Mouse (Mus musculus) frontal cortex, postnatal 14 days (tissue): Measurements from ENCODE around the gene Zp1.
A peak's percentile ranks its signal among the peaks of the same experiment; 100 is the strongest.

Experiments used
- DNase-seq, 2 experiments: peaks; one replicate each; pipeline ENCODE4 v3.0.0; 2022; ENCODE audit warnings: low spot score in 2 of 2

Gene Zp1

GRCm38 (mm10) chr19:10924220-10924619, 3.8 kb upstream of the Zp1 start:
- no peak for DNase-seq

DNA sequence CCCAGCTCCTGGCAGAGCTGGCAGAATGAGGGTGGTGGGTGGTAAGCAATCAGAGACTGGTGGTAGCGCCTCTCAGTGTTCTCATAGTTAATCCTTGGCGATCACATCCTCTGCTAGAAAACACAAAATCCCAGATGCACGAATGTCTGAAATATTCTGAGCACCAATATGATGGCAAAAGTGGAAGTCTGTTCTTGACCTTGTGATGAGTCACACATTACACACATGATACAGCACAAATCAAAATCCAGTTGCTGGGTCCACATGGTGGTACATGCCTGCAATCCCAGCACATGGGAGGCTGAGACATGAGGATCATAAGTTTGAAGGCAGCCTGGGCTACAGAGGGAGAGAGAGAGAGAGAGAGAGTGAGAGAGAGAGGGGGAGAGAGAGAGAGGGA, 626 bp upstream of the Zp1 start:
- no peak for DNase-seq

DNA sequence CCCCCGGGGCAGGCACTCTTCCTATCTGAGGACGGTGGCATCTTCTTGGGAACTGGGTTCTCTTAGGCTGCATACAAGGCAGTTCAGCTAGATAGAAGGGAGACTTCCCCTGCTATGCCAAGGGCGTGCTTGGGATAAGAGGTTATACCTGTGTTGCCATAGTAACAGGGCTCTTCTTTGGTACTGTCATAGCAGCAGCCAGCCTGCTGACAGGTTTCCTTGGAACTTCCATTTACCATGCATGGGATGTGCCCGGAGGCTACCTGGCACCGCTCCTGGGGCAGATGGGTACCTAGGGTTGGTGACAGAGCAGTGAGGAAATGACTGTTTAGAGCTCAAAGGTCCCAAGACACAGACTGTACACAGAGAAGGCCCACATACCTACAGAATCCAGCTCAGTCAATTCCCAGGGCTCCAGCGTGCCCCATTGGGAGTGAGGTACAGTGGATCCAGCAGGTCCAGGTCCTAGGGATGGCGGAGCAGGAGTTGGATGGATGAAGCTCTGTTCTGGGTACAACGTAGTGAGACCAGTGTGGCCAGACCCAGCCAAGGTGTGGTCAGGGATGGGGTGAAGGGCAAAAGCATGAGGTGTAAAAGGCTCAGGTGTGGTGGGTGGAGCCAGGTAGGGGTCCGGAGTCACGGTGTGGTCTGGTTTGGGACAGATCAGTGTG, 2.0 kb downstream of the Zp1 start:
- no peak for DNase-seq

GRCm38 (mm10) chr19:10916506-10916905, 3.9 kb downstream of the Zp1 start:
- DNase-seq = no peak

- DNase-seq = no peak
These were observed 5.6 kb downstream of the Zp1 start for GRCm38 (mm10) chr19:10914870-10915269.

- no peak for DNase-seq
These were observed 6.1 kb downstream of the Zp1 start for GRCm38 (mm10) chr19:10914291-10914690.

DNA sequence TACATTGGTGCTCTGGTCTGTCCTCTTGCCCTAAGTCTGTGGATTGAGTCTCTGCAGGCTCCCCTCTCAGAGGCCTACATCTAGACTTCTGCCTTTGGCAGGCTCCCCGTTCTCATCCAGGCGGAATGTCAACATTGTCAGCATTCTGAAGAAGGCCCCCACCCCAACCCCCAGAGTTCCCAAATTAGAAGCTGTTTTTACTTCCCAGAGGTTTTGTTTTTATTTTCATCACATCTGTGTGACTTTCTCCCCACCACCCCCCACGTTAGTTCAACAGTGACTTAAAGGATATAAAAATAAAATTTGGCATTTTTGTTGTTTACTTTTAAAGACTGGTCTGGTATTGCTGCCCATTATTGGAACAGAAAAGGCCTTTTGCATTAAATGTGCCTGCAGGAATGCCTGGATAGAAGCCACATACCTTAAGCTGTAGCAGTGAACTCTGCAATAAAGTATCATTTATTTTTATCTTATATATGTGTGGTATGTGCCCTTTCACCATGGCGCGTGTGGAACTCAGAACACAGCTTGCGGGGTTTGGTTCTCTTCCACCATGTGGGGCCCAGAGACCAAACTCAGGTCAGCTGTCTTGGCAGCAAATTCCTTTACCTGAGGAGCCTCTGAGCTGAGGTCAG, 11.2 kb downstream of the Zp1 start:
- no peak for DNase-seq

DNA sequence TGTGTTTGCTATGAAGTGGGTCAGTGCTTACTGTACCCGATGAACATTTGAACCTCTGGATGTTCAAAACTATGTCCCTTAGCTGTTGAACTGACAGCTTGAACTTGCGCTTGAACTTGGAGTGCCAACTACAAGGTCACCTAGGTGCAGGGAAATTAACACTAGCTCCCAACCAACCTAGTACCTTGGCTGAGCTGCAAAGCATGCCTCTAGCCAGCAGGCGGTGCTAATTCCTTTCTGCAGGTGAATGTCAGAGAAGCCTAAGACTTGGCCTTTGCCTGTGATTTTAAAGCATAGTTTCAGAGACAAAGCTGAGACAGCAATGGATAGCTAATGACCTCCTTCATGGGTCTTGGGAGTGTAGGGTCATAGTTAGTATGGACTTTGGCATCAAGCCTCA, 12.5 kb downstream of the Zp1 start:
- peak in 1 of 2 experiments; percentile 50 for DNase-seq

GRCm38 (mm10) chr19:10905728-10906000, 14.8 kb downstream of the Zp1 start:
- DNase-seq = no peak

GRCm38 (mm10) chr19:10904927-10905727, 15.3 kb downstream of the Zp1 start:
- DNase-seq = peak; percentile 22 to 56

DNA sequence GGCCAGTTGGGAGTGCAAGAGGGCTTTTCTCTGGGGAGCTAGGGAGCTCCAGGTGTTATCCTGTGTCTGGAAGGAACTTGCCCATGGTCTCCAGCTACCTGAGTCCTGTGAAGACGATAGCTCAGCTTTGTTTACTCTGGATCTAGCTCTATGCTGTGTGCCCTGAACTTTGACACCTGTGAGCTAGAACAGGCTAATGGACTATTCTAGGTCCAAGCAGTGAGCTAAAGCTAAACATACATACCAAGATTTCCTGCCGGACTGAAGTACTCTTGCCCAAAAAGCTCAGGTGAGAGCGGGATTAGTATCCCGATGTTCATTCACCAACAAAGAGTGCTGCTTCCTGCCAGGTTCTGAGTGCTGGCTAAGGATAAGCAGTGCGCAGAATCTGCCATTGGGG, 15.9 kb downstream of the Zp1 start:
- no peak for DNase-seq

GRCm38 (mm10) chr19:10901046-10901445, 19.4 kb downstream of the Zp1 start:
- DNase-seq = no peak

DNA sequence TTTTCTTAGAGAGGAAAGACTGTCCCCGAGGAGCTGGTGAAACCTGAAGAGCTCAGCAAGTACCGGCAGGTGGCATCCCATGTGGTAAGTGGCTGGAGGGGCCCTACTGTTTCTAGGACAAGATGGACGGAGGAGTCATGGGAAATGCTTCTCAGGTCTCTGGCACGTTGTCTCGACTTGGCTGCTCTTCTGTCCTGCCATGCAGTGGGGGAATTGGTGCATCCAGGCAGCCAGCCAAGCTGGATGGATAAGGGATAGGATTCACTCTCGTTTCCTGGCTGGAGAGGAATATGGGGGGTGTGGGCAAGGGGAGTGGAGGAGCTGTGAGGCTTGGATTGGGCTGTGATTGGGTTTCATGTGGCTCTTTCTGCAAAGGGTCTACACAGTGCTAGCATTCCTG, 20.1 kb downstream of the Zp1 start:
- no peak for DNase-seq

GRCm38 (mm10) chr19:10897491-10897890, 22.9 kb downstream of the Zp1 start:
- DNase-seq = no peak

DNA sequence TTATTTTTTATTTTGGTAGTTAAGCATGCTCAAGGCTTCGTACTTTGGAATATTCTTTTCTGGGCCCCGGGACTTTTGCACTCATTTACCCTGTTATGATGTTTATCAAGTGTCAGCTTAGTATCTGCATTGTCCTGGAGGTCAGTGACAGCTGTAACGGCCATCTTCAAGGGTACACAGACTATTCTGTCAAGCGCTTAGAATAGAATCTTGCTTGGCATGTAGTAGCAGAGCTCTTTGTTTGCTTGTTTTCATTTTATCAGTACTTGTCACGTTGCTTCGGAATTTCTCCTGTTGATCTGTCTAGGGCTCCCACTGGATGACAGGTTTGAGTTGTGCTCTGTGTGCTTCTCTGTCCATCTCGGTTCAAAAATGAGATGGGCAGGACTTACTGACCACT, 23.6 kb downstream of the Zp1 start:
- no peak for DNase-seq

DNA sequence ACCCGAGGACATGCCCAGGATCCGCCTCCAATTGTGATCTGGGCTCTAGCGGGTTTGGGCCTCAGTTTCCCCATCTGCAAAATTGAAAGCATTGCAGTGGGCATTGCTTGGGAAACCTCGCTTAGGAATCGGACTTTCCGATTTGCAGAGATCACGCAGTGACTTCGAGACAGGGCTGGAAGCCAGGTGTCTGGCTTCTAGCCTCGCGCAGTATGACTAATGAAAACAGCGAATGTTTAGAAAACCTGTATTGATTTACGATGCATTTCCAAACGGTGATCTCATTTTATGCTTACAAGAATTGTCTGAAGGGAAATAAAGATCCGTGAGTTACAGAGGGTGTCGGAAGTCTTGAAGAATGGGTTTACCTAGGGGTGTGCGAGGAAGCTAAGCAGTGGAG, 24.7 kb downstream of the Zp1 start:
- peak in 1 of 2 experiments; percentile 32 for DNase-seq

- peak; percentile 96 to 97 for DNase-seq
These were observed 25.4 kb downstream of the Zp1 start, which contains the start of gene Prpf19 for GRCm38 (mm10) chr19:10895016-10895528. Gene Prpf19, plus strand, starts transcription at chr19:10895231.

GRCm38 (mm10) chr19:10892201-10892600, 28.2 kb downstream of the Zp1 start:
- DNase-seq = no peak

- peak; percentile 89 to 91 for DNase-seq
These were observed 38.8 kb downstream of the Zp1 start, which contains the start of gene Tmem109 for GRCm38 (mm10) chr19:10881426-10882154. Gene Tmem109, minus strand, starts transcription at chr19:10882001.

DNA sequence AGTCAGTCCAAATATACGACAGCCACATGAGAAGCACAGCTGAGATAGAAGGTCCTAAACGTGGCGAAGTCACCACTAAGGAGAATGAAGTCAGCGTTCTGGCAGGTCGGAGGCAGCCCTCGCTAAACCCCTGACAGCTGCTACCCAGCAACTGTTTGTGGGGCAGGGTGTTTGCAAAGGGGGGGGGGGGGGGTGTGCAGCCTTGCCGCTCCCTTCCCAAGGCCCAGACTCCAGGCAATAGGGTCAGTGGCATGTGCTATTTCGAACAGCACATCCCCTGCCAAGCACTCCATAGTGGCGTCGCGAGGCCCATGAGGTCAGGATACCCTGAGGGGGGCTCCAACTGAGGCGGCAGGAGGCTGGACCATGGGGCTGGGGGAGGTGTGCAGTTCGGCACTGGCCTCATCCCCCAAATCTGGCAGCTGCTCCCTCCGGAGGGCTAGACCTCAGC, 39.4 kb downstream of the Zp1 start:
- no peak for DNase-seq

DNA sequence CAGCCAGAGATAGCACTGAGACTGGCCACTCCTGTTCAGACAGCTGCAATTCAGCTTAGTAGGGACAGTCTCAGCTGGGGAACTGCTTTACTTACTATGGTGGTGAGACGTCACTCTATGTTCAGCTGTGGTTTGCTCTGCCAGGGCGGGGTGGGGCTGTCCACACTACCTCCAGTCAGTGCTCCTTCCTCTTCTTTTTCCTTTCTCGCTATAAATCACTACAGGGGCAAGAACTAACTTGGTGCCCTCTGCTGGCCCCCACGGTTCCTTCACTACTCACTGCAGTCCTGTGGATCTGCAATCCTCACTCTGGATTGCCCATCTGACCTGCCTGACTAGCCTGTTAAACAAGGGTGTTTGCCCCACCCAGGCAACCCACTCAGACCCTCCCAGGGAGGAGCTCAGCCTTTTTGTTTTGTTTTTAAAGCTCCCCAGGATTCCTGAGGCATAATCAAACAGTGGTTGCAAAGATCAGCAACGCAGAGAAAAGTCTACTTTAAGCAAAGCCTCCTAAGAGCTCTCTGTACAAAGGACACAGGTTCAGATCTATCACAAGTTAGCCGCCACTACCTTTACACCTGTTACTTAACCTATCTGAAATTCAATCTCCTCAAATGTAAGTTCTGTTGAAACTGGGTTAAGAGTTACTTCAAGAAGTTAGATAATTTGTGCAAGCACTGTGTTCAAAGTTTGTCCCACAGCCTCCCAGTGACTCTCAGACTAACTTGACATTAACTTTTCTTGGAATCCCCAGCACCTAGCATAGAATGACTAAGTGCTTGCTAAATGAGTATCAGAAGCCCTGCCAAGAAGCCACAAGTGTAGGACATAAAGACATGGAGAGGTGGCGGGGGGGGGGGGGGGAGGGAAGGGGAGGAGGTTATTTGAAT, 40.1 kb downstream of the Zp1 start:
- peak in 1 of 2 experiments; percentile 48 for DNase-seq
